Mouse (Mus musculus): Measurements from ENCODE around the gene Nhsl1. TPM values are rescaled to one million over a fixed set of nuclear protein-coding genes. Genes with fewer than 3 reads are reported as not detected.

Gene Nhsl1
- total RNA-seq, 2 experiments from 2014 or later: 23.7 to 28.9 TPM

DNA sequence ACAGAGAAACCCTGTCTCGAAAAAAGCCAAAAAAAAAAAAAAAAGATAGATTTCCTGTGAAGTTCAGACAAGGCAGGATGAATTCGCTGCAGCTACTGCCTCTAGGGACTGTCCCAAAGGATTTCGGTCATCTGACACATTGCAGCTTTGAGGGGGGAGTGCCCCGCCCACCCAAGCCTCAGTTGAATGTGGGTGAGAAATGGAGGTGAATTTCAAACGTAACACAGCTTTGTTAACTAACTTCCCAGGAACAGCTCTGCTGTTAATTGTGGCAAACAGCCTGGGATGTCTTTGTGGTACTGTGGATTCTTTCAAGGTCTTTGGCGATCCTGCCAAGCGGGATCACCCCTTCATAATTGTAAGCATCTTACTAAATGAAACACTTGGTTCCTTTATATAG is 67.4 kb downstream of the Nhsl1 start:
- no peak overlapping the region; the same call in 1 of the 2 replicates for H3K27ac ChIP-seq
- peak in 1 of 2 experiments; percentile 41 for DNase-seq (ENCODE audit: extremely low spot score in 1 of 2, low spot score in 2 of 2)
- H3K4me3 ChIP-seq: no peak overlapping the region
- intact Hi-C loops (cut with DNase I): no loop called here
- TF ChIP-seq CTCF (IDR thresholded peaks at IDR 0.05): no peak

DNA sequence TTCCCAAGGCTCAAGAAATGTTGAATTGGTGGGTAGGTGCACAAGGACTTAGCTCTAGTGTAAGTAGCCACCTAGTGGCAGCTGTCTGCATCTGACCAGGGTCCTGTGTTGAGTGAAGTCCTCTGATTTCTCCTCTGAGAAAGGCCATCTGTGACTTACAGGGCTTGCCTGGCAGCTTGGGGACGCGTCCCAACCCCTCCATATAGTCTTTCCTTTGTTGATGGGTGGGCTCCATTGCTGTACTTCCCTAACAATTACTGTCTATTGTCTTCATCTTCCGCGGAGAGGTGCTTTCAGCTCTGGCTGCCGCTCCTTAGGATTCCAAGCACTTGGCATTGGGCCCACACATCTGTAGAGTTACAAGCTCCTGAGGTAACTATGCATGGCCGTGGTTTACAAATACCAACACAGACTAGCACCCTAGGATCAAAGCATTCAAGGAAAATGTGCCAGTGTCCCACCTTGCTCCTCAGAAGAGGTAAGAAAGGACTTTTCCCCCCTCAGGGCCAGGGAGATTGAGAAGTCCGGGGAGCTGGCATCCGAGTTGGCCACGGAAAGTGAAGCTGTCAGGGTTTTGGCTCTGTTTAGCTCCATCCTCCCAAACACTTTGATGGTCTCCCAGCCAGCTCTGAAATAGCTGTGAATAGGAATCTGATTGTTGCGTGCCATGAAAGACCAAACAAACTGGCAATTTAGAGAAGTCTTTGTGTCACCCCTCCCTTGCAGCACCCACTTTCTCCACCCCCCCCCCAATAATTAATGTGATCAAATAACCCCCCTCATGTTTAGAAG is 70.2 kb downstream of the Nhsl1 start:
- DNase-seq (ENCODE audit: extremely low spot score in 1 of 2, low spot score in 2 of 2): peak; percentile 37 to 53
- no peak overlapping the region for H3K4me3 ChIP-seq
- H3K27ac ChIP-seq: peak overlapping the region; percentile 26; the same call in 1 of the 2 replicates
- intact Hi-C loops (cut with DNase I): loop anchor here (1.0 to 2.0 kb wide), 3 partner anchors 22 to 70 kb away; partner anchors contain the start of gene Nhsl1
- TF ChIP-seq CTCF (IDR thresholded peaks at IDR 0.05): peak; percentile 79

DNA sequence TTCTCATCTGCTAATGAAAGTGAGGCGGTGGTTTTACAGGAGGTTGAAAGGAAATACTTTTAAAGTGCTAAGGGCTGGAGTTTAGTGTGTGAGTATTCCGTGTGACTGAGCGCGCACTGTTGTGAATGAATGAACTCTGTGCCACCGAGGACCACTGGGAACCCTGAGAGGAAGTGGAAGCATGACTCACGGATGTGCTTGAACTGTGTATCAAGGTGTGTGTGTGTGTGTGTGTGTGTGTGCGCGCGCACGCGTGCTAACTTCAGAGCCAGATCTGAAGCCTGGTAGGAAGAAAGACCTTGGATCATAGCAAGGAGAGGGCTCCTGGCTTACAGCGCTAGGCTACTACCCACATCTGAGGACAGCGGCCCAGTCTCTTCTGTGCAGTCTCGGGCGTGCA is 71.2 kb downstream of the Nhsl1 start:
- DNase-seq (ENCODE audit: extremely low spot score in 1 of 2, low spot score in 2 of 2): peak in 1 of 2 experiments; percentile 7
- intact Hi-C loops (cut with DNase I): loop anchor here (2.0 to 5.0 kb wide), 4 partner anchors 42 to 212 kb away; no protein-coding TSS in a partner anchor
- TF ChIP-seq CTCF (IDR thresholded peaks at IDR 0.05): no peak
- peak overlapping the region; percentile 41; the same call in 1 of the 2 replicates for H3K27ac ChIP-seq
- no peak overlapping the region for H3K4me3 ChIP-seq

DNA sequence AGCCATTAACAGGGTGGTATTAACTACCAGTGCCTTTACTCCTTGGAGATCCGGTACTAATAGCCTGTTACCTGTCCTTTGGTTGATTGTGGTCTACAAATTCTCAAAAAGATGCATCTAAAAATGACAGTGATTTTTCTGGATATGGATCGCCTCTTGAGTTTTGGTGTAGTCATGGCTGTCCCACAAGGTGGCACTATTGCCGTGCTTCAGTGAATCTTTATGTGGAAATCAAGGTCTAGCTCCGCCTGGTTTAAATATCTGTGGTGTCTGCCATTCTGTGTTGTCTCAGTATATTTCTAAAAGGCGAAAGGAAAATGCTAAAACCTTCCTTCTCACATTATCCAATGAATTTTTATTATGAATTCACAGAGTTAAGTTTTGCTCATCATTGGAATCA is 72.8 kb downstream of the Nhsl1 start:
- DNase-seq (ENCODE audit: extremely low spot score in 1 of 2, low spot score in 2 of 2): peak; percentile 58 to 60
- Histone ChIP-seq H3K27ac (no peak overlapping the region), H3K4me3 (no peak overlapping the region)
- TF ChIP-seq CTCF (IDR thresholded peaks at IDR 0.05): peak; percentile 85
- intact Hi-C loops (cut with DNase I): loop anchor here (1.0 to 5.0 kb wide), 5 partner anchors 41 to 211 kb away; no protein-coding TSS in a partner anchor

DNA sequence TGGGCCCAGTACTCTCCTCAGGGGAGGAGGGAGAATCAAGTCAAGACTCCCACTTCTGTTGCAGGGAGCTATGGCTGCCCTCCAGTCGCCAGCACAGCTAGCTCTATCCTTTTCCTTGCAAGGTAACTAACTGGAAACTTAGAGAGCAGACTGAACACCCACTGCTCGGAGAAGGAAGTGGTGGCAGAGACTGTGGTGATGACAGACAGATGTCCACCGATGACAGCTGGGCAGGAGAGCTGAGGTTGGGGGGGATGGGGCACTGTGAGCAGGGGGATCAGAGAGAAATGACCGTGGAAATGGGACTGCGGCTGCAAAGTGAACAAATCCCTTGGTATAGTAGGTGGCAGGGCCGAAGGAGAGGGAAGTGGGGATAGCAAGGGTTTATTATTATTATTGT is 73.5 kb downstream of the Nhsl1 start:
- H3K27ac ChIP-seq: no peak overlapping the region
- H3K4me3 ChIP-seq: no peak overlapping the region
- TF ChIP-seq CTCF (IDR thresholded peaks at IDR 0.05): no peak
- DNase-seq (ENCODE audit: extremely low spot score in 1 of 2, low spot score in 2 of 2): peak in 1 of 2 experiments; percentile 9
- intact Hi-C loops (cut with DNase I): loop anchor here (5.0 kb wide), 3 partner anchors 40 to 210 kb away; no protein-coding TSS in a partner anchor

DNA sequence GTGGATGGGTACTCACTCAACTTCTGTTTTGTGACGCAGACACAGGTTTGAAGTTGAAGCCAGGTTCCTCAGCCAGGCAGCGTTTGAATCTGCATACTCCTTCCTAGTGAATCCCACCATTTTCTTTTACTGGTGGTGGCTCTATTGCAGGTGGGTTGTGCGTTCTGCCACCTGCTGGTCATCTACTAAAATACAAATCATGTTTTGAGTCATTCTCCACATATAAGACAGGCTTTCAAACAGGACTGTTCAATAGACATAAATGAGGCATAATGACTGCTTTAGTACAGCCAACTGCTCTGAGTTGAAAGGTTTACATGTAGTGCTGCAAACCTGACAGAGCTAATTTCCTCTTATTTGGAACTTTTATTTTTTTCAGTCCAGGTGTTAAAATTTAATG is 75.0 kb downstream of the Nhsl1 start:
- TF ChIP-seq CTCF (IDR thresholded peaks at IDR 0.05): peak; percentile 55
- no peak overlapping the region for H3K27ac ChIP-seq
- H3K4me3 ChIP-seq: no peak overlapping the region
- no peak for DNase-seq (ENCODE audit: extremely low spot score in 1 of 2, low spot score in 2 of 2)
- intact Hi-C loops (cut with DNase I): loop anchor here (5.0 kb wide), 3 partner anchors 39 to 209 kb away; no protein-coding TSS in a partner anchor

DNA sequence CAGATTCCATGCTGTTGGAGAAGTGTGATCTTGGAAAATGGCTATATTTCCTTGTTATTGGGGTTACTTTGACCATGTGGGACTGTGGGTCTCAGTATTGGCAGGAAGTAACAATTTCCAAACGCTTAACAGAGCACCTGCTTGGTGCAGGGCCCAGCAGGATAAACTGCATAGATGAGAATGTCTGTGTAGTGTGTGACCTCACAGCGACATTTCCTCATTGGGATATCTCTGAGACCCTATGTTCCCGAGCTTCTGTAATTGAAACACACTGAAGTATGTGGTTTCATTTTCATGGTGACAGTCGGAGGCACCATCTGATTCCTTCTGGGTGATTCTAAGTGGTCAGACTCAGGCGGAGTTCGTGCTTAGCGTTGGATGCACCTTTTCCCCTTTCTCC is 75.5 kb downstream of the Nhsl1 start:
- Histone ChIP-seq H3K27ac (no peak overlapping the region), H3K4me3 (no peak overlapping the region)
- intact Hi-C loops (cut with DNase I): loop anchor here (5.0 kb wide), 3 partner anchors 38 to 208 kb away; no protein-coding TSS in a partner anchor
- DNase-seq (ENCODE audit: extremely low spot score in 1 of 2, low spot score in 2 of 2): peak in 1 of 2 experiments; percentile 5
- TF ChIP-seq CTCF (IDR thresholded peaks at IDR 0.05): no peak

DNA sequence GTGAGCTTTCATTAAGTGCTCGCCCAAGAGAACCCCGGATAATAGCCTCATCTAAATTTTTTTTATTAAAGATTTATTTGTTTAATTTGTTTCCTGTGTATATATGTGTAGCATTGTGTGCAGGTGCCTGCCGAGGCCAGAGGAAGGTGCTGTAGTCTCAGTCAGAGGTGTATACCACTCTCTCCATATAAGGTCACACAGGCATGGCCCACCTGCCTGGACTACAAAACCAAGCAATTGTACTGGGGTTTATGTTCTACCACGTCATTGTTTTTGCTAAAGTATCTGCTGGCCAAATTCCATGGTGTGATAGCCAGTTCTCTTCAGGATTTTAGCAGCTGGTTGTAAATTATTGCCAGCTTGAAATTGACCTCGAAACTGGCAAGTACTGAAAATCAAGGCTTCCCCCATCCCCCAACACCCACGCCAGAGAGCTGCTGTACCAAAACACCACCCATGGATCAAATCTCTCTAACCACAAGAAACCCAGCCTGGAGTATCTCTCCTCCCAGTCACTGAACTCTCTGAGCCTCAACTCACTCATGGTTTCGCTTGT is 81.4 kb downstream of the Nhsl1 start:
- no peak overlapping the region for H3K4me3 ChIP-seq
- H3K27ac ChIP-seq: no peak overlapping the region
- no peak for TF ChIP-seq CTCF (IDR thresholded peaks at IDR 0.05)
- DNase-seq (ENCODE audit: extremely low spot score in 1 of 2, low spot score in 2 of 2): no peak
- intact Hi-C loops (cut with DNase I): no loop called here

DNA sequence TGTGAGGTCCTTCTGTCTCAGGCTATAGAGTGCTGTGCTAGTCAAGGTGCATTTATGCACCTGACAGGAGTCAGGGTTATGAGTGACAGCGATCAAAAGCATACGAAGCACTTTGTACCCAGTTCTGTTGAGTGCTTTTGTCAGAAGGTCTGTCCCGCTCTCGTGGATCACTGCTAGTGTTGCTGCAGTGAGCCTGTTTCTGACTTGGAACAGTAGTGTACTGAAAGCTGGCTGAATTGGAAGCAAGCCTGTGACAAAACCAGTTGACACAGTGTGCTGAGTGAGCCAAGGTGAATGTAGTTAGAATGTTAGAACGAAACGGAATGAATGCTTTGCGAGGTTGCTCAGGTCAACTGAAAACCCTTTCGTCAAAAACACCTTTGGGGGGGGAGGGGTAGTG is 82.2 kb downstream of the Nhsl1 start:
- intact Hi-C loops (cut with DNase I): no loop called here
- TF ChIP-seq CTCF (IDR thresholded peaks at IDR 0.05): no peak
- no peak for DNase-seq (ENCODE audit: extremely low spot score in 1 of 2, low spot score in 2 of 2)
- no peak overlapping the region for H3K27ac ChIP-seq
- no peak overlapping the region for H3K4me3 ChIP-seq

DNA sequence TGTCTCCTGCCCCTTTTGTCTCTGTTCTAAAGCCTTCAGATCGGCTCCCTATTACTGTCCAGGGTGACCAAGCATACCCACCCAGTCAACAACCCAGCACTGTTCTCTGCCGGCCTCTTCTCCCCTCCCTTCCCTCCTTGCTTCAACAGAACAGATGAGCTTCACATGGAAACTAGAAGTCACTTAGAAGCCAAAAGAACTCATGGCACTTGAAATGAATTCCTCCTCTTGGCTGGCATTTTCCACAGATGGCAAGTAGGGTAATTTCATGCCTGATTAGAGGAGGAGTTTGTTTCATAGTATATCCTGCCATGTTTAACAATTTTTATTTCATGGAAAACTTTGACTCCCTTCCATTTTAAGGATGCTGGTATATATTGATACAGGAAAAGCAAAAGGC is 85.2 kb downstream of the Nhsl1 start:
- H3K27ac ChIP-seq: no peak overlapping the region
- H3K4me3 ChIP-seq: no peak overlapping the region
- intact Hi-C loops (cut with DNase I): no loop called here
- no peak for TF ChIP-seq CTCF (IDR thresholded peaks at IDR 0.05)
- DNase-seq (ENCODE audit: extremely low spot score in 1 of 2, low spot score in 2 of 2): no peak

DNA sequence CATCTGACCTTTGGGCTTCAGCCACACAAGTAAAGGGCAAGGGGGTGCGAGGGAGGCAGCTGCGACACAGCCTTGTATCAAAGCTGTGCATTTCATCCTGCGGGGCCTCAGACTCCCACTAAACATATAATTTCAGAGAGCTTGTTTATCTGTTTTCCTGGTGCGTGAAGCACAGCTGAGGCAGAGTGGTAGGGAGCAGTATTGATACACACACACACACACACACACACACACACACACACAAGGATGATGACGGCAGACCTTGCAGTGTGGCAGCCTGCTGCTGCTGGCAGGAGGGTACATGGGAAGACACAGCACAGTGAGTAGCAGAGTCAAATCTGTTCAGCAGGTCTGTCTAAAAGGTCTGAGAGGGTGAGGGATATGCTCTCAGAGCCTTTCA is 85.9 kb downstream of the Nhsl1 start:
- Histone ChIP-seq H3K4me3 (no peak overlapping the region), H3K27ac (no peak overlapping the region)
- intact Hi-C loops (cut with DNase I): loop anchor here (5.0 kb wide), 1 partner anchor 123 kb away; no protein-coding TSS in a partner anchor
- DNase-seq (ENCODE audit: extremely low spot score in 1 of 2, low spot score in 2 of 2): no peak
- no peak for TF ChIP-seq CTCF (IDR thresholded peaks at IDR 0.05)
